Mouse (Mus musculus) olfactory bulb, adult 2 months (tissue): ENCODE data around the gene Steap3. TPM values are rescaled to one million over a fixed set of nuclear protein-coding genes. Genes with fewer than 3 reads are reported as not detected.
A peak's percentile ranks its signal among the peaks of the same experiment; 100 is the strongest.

Experiments
- H3K27ac ChIP-seq: fragments of 200-500 bp; 2 replicates; pipeline ENCODE4 v1.5.1; 2012; ENCODE audit warnings: low read depth, low read length; ENCODE audit not compliant: insufficient read depth
- H3K4me1 ChIP-seq: fragments of 200-500 bp; 2 replicates; pipeline ENCODE4 v1.6.1; 2012; ENCODE audit warnings: low read length; ENCODE audit not compliant: control insufficient read depth, insufficient read depth
- H3K4me3 ChIP-seq: fragments of 200-500 bp; 2 replicates; pipeline ENCODE4 v1.5.1; 2012; ENCODE audit warnings: mild to moderate bottlenecking, low read depth, low read length, moderate library complexity; ENCODE audit not compliant: insufficient read depth
- CTCF ChIP-seq: fragments of 200-500 bp; IDR thresholded peaks from 2 replicates; pipeline ENCODE4 v1.5.1; 2012; ENCODE audit warnings: low read depth, mild to moderate bottlenecking, low read length, moderate library complexity; ENCODE audit not compliant: insufficient read depth
- POLR2A ChIP-seq: fragments of 200-500 bp; IDR thresholded peaks from 2 replicates; pipeline ENCODE4 v1.6.1; 2012; ENCODE audit warnings: mild to moderate bottlenecking, low read depth, low read length, moderate library complexity; ENCODE audit not compliant: insufficient read depth
- WGBS: fragments of 180-500 bp; shearing (Covaris S2); methylation state at CpG from one replicate; pipeline ENCODE4 v1.1.7; 2018; 5-methylcytosine and 5-hydroxymethylcytosine counted together
- polyA plus RNA-seq: library from polyadenylated mRNA; stranded (reverse); fragments of >200 nt; gene quantifications from 2 replicates; pipeline ENCODE4 v1.2.4, GENCODE M21; 2012; ENCODE audit warnings: low replicate concordance; ENCODE audit not compliant: missing spikeins, insufficient read depth, insufficient read length

The Steap3 gene
- polyA plus RNA-seq, 1 experiment: not detected

DNA sequence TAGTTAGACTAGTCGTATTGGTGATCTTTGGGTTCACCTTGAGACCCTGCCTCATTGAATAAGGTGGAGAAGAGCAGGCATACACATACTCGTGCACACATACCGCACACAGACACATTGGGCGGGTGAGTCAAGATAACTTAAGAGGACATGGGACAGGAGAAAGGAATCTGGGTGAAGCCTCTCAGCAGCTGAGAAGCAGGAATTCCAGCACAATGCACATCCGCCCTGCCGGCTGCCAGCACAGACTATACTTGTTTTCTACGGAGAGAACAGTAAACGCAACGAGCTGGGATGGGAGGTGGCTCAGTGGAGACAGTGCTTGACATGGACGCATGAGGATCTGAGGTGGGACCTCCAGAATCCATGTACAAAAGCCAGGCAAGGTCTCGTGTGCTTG, 27.9 kb downstream of the Steap3 start:
- TF ChIP-seq POLR2A: no peak
- no peak for TF ChIP-seq CTCF
- H3K4me3 ChIP-seq: no peak overlapping the region
- 81% methylated on average over 11 of the region's 11 CpGs for WGBS
- no peak overlapping the region for H3K27ac ChIP-seq
- peaks cover 10% of the 10 kb centered on the region for H3K4me1 ChIP-seq

DNA sequence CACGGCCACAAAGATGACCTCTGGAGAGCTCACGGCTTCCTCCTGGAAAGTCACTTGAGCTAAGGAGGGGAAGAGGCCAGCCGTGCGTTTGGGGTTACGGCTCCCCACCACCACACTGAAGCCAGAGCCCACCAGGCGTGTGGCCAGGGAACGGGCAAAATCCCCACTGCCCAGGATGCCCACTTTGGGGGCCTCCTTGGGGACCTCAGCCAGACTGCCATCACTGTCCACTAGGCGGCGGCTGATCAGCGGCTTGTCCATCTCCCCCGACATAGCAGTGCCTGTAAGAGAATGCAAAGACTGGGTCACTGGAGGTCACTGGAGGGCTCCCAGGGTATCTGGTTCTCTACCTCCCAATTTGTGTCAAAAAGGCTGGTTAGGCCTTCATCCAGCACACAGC, 28.5 kb downstream of the Steap3 start:
- H3K27ac ChIP-seq: no peak overlapping the region
- 89% methylated on average over 11 of the region's 11 CpGs for WGBS
- TF ChIP-seq POLR2A (no peak), CTCF (no peak)
- H3K4me1 ChIP-seq: peaks cover 10% of the 10 kb centered on the region
- no peak overlapping the region for H3K4me3 ChIP-seq

DNA sequence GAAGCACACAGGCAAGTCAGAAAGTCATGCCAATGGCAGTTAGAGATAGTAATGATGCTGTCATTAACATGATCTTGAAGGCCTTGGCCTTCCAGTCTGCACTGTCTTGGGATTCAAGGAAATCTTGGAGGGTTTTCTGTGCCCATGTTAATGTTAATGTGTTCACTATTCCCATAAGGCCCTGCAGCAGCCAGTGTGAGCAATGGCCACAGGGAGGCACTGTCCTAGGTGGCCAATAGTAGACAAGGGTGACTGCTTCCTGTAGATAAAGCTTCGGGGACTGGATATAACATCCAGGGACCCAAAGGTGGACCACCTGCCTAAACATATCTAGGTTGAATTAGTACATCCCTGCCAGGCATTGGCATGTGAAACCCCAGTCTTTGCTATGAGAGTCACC, 35.4 kb downstream of the Steap3 start:
- 90% methylated on average over 1 of the region's 1 CpGs for WGBS
- no peak for TF ChIP-seq POLR2A
- no peak for TF ChIP-seq CTCF
- H3K4me3 ChIP-seq: no peak overlapping the region
- H3K27ac ChIP-seq: no peak overlapping the region
- peaks cover 9% of the 10 kb centered on the region for H3K4me1 ChIP-seq

DNA sequence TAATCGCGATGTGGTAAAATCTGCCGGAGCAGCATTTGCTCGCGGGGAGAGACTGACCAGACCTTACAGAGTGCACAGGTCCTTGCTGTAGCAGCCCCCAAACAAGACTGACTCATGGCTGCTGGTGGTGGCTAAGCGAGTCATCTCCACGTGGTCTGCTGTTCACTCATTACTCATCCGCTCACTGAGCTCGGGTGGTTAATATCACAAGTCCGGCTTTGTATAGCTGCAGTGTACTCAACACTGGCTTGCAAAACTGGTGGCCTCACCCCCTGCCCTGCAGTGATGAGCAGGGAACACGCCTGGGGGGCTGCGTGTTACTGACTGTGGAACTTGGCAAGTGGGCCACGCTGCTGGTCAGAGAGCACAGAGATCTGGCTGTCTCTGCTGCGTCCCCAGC, 36.1 kb downstream of the Steap3 start:
- TF ChIP-seq CTCF (no peak), POLR2A (no peak)
- peaks cover 9% of the 10 kb centered on the region for H3K4me1 ChIP-seq
- WGBS: 60% methylated on average over 14 of the region's 14 CpGs
- H3K27ac ChIP-seq: no peak overlapping the region
- H3K4me3 ChIP-seq: no peak overlapping the region

DNA sequence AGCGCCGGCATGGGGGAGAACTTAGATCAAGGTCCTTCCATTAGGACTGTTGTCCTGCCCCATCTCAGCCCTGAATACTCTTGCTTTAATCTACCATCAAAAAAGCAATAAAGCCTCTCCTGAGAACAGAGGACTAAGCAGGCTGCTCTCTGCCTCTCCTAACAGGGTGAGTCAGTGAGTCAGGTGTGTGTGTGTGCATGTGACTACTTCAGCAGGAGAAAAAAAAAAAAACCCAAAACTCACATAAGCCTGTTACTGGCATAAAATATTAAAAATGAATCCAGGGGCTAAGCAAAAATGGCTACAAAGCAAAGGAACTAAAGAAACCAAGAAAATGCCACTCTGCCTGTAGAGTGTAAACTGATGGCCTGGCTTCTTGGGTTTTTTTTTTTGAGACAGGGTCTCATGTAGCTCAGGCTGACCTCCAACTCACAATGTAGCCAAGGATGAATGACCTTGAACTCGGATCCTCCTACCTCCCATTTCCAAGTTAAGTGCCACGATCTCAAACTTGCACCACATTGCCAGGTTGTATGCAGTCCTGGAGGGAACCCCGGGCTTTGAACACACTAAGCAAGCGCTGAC, 36.8 kb downstream of the Steap3 start:
- Histone ChIP-seq H3K4me3 (no peak overlapping the region), H3K4me1 (peaks cover 9% of the 10 kb centered on the region), H3K27ac (no peak overlapping the region)
- 91% methylated on average over 6 of the region's 6 CpGs for WGBS
- TF ChIP-seq POLR2A: no peak
- no peak for TF ChIP-seq CTCF

DNA sequence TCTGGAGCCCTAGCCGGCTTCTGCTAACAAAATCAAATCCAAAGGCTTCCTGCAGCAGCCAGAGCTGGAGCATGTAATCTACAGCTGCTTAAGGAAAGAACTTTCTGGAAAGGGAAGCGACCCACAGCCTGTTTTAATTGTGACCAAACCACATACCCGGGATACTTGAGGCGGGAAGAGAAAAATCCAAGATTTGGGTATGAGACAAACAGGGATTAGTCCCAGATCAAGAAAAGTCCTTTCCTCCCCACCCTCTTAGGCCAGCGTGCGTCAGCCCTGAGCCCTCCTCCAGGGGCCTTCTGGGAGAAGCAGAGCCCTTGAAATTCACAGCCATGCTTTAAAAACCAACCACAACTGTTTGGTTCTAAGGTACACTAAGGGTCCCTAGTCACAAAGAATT, 40.3 kb downstream of the Steap3 start:
- peaks cover 13% of the 10 kb centered on the region for H3K4me1 ChIP-seq
- TF ChIP-seq POLR2A (no peak), CTCF (no peak)
- no peak overlapping the region for H3K27ac ChIP-seq
- WGBS: 87% methylated on average over 6 of the region's 6 CpGs
- H3K4me3 ChIP-seq: no peak overlapping the region

DNA sequence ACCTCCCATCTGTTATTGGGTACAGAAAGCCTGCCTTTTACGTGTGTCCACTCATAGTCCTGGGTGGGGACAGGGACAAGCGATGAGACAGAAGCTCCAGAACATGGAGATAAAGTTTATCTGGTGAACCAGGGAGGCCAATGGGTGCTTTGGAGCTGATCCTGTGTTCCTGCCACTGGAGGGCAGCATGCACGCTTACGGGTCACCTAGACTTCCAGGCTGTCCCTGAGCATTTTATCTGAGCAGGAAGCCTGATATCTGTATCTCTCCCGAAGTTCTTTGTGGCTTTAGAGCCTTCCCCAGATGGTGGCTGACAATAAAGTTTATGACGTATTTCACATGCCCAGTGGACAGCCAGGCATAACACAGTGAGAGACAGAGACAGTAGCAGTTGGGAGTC, 41.2 kb downstream of the Steap3 start:
- Histone ChIP-seq H3K4me1 (peaks cover 9% of the 10 kb centered on the region; the same call in 1 of the 2 replicates), H3K4me3 (no peak overlapping the region), H3K27ac (no peak overlapping the region)
- WGBS: 43% methylated on average over 6 of the region's 6 CpGs
- TF ChIP-seq CTCF (peak; percentile 47; the same call in 1 of the 2 replicates), POLR2A (no peak)

DNA sequence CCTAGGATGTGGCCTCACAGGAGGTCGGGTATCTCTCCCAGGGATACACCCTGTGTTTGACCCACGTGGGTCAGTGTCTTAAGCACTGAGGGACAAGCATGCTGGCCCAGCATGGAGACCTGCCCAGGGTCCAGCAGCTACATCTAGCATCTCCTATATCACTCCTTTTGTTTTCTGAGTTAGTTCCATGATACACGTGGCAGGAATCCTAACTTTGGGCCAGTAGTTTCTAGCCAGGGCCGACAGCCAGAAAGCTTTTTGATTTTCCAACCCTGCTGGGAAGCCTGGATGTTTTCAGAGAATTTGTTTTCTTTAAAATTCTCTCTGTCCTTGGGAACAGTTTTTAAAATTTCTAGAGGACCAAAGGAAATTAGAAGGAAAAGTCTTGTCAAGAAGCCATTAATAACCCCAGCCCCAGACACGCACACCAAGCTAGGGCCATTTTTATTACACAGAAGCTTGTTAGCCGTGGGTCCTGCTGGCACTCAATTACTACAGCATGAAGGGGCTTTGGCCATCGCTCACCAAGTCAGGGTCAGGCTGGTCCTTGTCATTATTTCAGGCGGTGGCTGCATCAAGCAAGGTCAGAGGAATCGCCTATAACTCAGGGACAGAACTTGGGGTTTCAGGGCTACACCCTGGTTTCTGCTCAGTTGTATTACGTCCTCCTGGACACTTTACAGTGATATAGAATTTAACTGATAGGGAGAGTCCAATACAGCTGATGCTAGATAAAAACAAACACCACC, 42.6 kb downstream of the Steap3 start:
- no peak overlapping the region for H3K27ac ChIP-seq
- no peak overlapping the region for H3K4me3 ChIP-seq
- TF ChIP-seq CTCF (no peak), POLR2A (no peak)
- H3K4me1 ChIP-seq: peaks cover 3% of the 10 kb centered on the region; the same call in 1 of the 2 replicates
- 82% methylated on average over 10 of the region's 10 CpGs for WGBS

DNA sequence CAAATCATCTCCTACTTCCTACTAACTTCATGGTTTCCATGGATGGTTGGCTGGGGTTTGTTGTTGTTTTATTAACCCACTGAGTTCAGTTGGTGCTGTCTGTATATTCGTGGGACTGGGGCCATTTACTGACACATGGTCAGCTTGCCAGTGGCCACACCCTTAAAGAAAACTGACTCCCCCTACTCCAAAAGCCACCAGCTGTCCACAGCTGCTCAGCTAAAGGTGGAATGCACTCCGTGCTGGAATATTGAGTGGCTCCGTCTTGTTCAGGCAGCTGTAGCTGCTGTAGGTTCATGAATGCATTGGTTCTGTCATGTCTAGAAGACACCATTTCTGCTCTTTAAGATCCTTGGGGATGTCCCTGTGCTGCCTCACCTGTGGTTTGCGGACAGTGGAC, 48.9 kb downstream of the Steap3 start:
- Histone ChIP-seq H3K4me1 (peaks cover 4% of the 10 kb centered on the region; the same call in 1 of the 2 replicates), H3K27ac (no peak overlapping the region), H3K4me3 (no peak overlapping the region)
- WGBS: 90% methylated on average over 4 of the region's 4 CpGs
- TF ChIP-seq POLR2A: no peak
- TF ChIP-seq CTCF: no peak

DNA sequence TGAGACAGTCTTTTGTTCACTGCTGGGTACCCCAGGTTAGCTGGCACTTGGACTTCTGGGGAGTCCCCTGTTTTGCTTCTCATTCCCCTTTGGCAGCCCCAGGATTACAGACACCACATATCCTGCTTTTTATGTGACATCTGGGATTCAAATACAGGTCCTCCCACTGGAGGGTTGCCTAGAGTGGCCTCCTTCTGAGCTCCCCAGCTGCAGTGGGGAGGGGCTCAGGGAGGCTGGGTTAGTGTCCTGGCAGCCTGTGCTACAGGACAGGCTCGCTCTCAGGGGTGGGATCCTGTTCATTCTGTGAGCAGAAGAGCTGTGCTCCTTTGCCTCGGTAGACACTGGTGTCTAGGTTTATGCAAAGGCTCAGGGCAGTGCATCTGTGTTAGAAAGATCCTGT, 51.2 kb downstream of the Steap3 start:
- H3K4me3 ChIP-seq: no peak overlapping the region
- 31% methylated on average over 2 of the region's 2 CpGs for WGBS
- TF ChIP-seq POLR2A (no peak), CTCF (no peak)

More for the DNA sequence above, 51.2 kb downstream of the Steap3 start:
- peaks cover 4% of the 10 kb centered on the region; the same call in 1 of the 2 replicates for H3K4me1 ChIP-seq
- no peak overlapping the region for H3K27ac ChIP-seq
